Mouse (Mus musculus): ENCODE data around the gene Slc24a2. TPM values are rescaled to one million over a fixed set of nuclear protein-coding genes. Genes with fewer than 3 reads are reported as not detected.

Gene Slc24a2
- total and polyA plus RNA-seq, 2 experiments from 2014 or later, result 2.4 to 10.0 TPM

- Histone ChIP-seq H3K36me3 (ENCODE audit: insufficient read depth) (no peaks in the 10 kb centered on the region), H3K9ac (no peak overlapping the region), H3K4me1 (ENCODE audit: insufficient read depth) (no peaks in the 10 kb centered on the region), H3K27me3 (ENCODE audit: insufficient read depth, low read length) (no peaks in the 10 kb centered on the region), H3K4me2 (ENCODE audit: low read depth) (no peak overlapping the region), H3K9me3 (ENCODE audit: low read length) (no peaks in the 10 kb centered on the region), H3K4me3 (ENCODE audit: low read depth, low read length) (no peak overlapping the region), H3K27ac (ENCODE audit: low read depth, low read length) (no peak overlapping the region)
- ATAC-seq, result no peak
- no peak for TF ChIP-seq CTCF (IDR thresholded peaks at IDR 0.05; ENCODE audit: low read depth)
- no peak for DNase-seq
- WGBS, result 76% methylated on average over 4 of the region's 4 CpGs
Measured at GRCm38 (mm10) chr4:87158053-87158452, 72.2 kb downstream of the Slc24a2 start.

- ATAC-seq (no peak), DNase-seq (no peak)
- H3K4me1 ChIP-seq (ENCODE audit: insufficient read depth), result no peaks in the 10 kb centered on the region
- H3K36me3 ChIP-seq (ENCODE audit: insufficient read depth), result no peaks in the 10 kb centered on the region
- H3K4me3 ChIP-seq (ENCODE audit: low read depth, low read length), result no peak overlapping the region
- 79% methylated on average over 7 of the region's 7 CpGs for WGBS
- H3K4me2 ChIP-seq (ENCODE audit: low read depth), result no peak overlapping the region
- no peak overlapping the region for H3K9ac ChIP-seq
- no peak for TF ChIP-seq CTCF (IDR thresholded peaks at IDR 0.05; ENCODE audit: low read depth)
- H3K27me3 ChIP-seq (ENCODE audit: insufficient read depth, low read length), result no peaks in the 10 kb centered on the region
- no peak overlapping the region for H3K27ac ChIP-seq (ENCODE audit: low read depth, low read length)
- H3K9me3 ChIP-seq (ENCODE audit: low read length), result no peaks in the 10 kb centered on the region
Measured at GRCm38 (mm10) chr4:87151990-87152389, 78.3 kb downstream of the Slc24a2 start.

GRCm38 (mm10) chr4:87149584-87149983 is 80.7 kb downstream of the Slc24a2 start:
- Histone ChIP-seq H3K9me3 (ENCODE audit: low read length) (no peaks in the 10 kb centered on the region), H3K27me3 (ENCODE audit: insufficient read depth, low read length) (no peaks in the 10 kb centered on the region), H3K4me2 (ENCODE audit: low read depth) (no peak overlapping the region), H3K4me3 (ENCODE audit: low read depth, low read length) (no peak overlapping the region), H3K36me3 (ENCODE audit: insufficient read depth) (no peaks in the 10 kb centered on the region), H3K27ac (ENCODE audit: low read depth, low read length) (no peak overlapping the region), H3K9ac (no peak overlapping the region), H3K4me1 (ENCODE audit: insufficient read depth) (no peaks in the 10 kb centered on the region)
- 35% methylated on average over 2 of the region's 2 CpGs for WGBS
- ATAC-seq (peak; percentile 66), DNase-seq (no peak)
- no peak for TF ChIP-seq CTCF (IDR thresholded peaks at IDR 0.05; ENCODE audit: low read depth)

GRCm38 (mm10) chr4:87141590-87142365 is 88.5 kb downstream of the Slc24a2 start:
- Histone ChIP-seq H3K36me3 (ENCODE audit: insufficient read depth) (no peaks in the 10 kb centered on the region), H3K27me3 (ENCODE audit: insufficient read depth, low read length) (no peaks in the 10 kb centered on the region), H3K4me1 (ENCODE audit: insufficient read depth) (peaks cover 6% of the 10 kb centered on the region; the same call in 1 of the 2 replicates), H3K27ac (ENCODE audit: low read depth, low read length) (no peak overlapping the region), H3K9me3 (ENCODE audit: low read length) (no peaks in the 10 kb centered on the region), H3K4me2 (ENCODE audit: low read depth) (no peak overlapping the region), H3K4me3 (ENCODE audit: low read depth, low read length) (no peak overlapping the region), H3K9ac (no peak overlapping the region)
- ATAC-seq (no peak), DNase-seq (no peak)
- TF ChIP-seq CTCF (IDR thresholded peaks at IDR 0.05; ENCODE audit: low read depth), result no peak
- WGBS, result 46% methylated on average over 12 of the region's 12 CpGs

GRCm38 (mm10) chr4:87140901-87141300 is 89.4 kb downstream of the Slc24a2 start:
- H3K27ac ChIP-seq (ENCODE audit: low read depth, low read length), result no peak overlapping the region
- no peak overlapping the region for H3K4me3 ChIP-seq (ENCODE audit: low read depth, low read length)
- peaks cover 6% of the 10 kb centered on the region; the same call in 1 of the 2 replicates for H3K4me1 ChIP-seq (ENCODE audit: insufficient read depth)
- H3K9ac ChIP-seq, result no peak overlapping the region
- peak; percentile 51 for DNase-seq
- no peak for TF ChIP-seq CTCF (IDR thresholded peaks at IDR 0.05; ENCODE audit: low read depth)
- WGBS, result 18% methylated on average over 3 of the region's 3 CpGs
- no peaks in the 10 kb centered on the region for H3K9me3 ChIP-seq (ENCODE audit: low read length)
- no peak overlapping the region for H3K4me2 ChIP-seq (ENCODE audit: low read depth)
- no peaks in the 10 kb centered on the region for H3K27me3 ChIP-seq (ENCODE audit: insufficient read depth, low read length)
- no peaks in the 10 kb centered on the region for H3K36me3 ChIP-seq (ENCODE audit: insufficient read depth)
- ATAC-seq, result peak; percentile 50; the same call in 1 of the 2 replicates

- H3K9me3 ChIP-seq (ENCODE audit: low read length), result no peaks in the 10 kb centered on the region
- WGBS, result 87% methylated on average over 5 of the region's 5 CpGs
- ATAC-seq (no peak), DNase-seq (no peak)
- H3K4me1 ChIP-seq (ENCODE audit: insufficient read depth), result no peaks in the 10 kb centered on the region
- no peaks in the 10 kb centered on the region for H3K36me3 ChIP-seq (ENCODE audit: insufficient read depth)
- no peak for TF ChIP-seq CTCF (IDR thresholded peaks at IDR 0.05; ENCODE audit: low read depth)
- no peak overlapping the region for H3K4me3 ChIP-seq (ENCODE audit: low read depth, low read length)
- H3K9ac ChIP-seq, result no peak overlapping the region
- no peaks in the 10 kb centered on the region for H3K27me3 ChIP-seq (ENCODE audit: insufficient read depth, low read length)
- H3K4me2 ChIP-seq (ENCODE audit: low read depth), result no peak overlapping the region
- no peak overlapping the region for H3K27ac ChIP-seq (ENCODE audit: low read depth, low read length)
Measured at GRCm38 (mm10) chr4:87132525-87132924, 97.8 kb downstream of the Slc24a2 start.

- TF ChIP-seq CTCF (IDR thresholded peaks at IDR 0.05; ENCODE audit: low read depth), result no peak
- H3K27me3 ChIP-seq (ENCODE audit: insufficient read depth, low read length), result no peaks in the 10 kb centered on the region
- WGBS, result 54% methylated on average over 4 of the region's 4 CpGs
- H3K4me1 ChIP-seq (ENCODE audit: insufficient read depth), result no peaks in the 10 kb centered on the region
- H3K27ac ChIP-seq (ENCODE audit: low read depth, low read length), result no peak overlapping the region
- no peak for ATAC-seq
- peak; percentile 27 for DNase-seq
- H3K36me3 ChIP-seq (ENCODE audit: insufficient read depth), result no peaks in the 10 kb centered on the region
- no peak overlapping the region for H3K9ac ChIP-seq
- no peak overlapping the region for H3K4me2 ChIP-seq (ENCODE audit: low read depth)
- H3K9me3 ChIP-seq (ENCODE audit: low read length), result no peaks in the 10 kb centered on the region
- no peak overlapping the region for H3K4me3 ChIP-seq (ENCODE audit: low read depth, low read length)
Measured at GRCm38 (mm10) chr4:87126756-87127155, 103.5 kb downstream of the Slc24a2 start.
